Comparison of ENCODE assay signal across 8 mouse cellular contexts in the genomic region with DNA sequence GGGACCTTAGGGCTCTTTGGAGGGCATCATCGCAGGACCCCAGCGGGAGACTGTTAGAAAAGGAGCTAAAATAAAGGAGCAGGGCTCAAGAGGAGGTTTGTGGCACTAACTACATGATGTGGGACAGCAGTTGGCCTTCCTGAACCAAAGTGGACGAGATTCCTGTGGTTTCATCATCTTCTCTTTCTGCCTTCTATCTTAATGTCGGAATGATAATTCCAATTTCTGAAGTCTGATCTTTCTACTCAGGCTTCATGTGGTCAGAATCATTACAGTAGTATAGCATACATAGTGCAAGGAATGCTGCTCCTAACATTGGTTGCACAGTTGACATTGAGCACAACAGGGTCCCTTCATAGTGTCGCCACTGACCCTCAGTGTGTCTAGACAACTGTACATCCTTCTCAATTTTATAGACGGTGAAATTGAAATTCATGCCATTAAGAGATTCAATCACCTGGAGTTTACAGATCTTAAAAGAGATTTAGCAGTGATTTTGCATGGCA. TPM values are rescaled to one million over a fixed set of nuclear protein-coding genes. Genes with fewer than 3 reads are reported as not detected.
DNase-seq lines count a peak whose midpoint lies in the region; ATAC-seq and TF ChIP-seq lines count a peak whose summit lies in the region.

No protein-coding gene starts in this region.

- peak overlapping the region; percentile 29; the same call in 1 of the 2 replicates for H3K4me3 ChIP-seq in heart, adult 2 months
- H3K4me3 ChIP-seq in C2C12 (ENCODE audit: insufficient read depth, poor library complexity, severe bottlenecking) = peak overlapping the region; percentile 29
- H3K4me3 ChIP-seq in forebrain, embryonic 14.5 days (ENCODE audit: low read depth, low read length) = peak overlapping the region; percentile 77
- H3K4me3 ChIP-seq in liver, embryonic 14.5 days (ENCODE audit: insufficient read depth in 1 of 2, low read depth in 2 of 2, low read length in 2 of 2) = peak overlapping the region; percentile 37 to 45

- no peak for TF ChIP-seq POLR2A in heart, adult 2 months (IDR thresholded peaks at IDR 0.05; ENCODE audit: insufficient read depth, low read depth, low read length)

- no peak overlapping the region for H3K27ac ChIP-seq in heart, adult 2 months
- H3K27ac ChIP-seq in forebrain, embryonic 14.5 days (ENCODE audit: low read depth, low read length) = peak overlapping the region; percentile 72; the same call in 1 of the 2 replicates
- H3K27ac ChIP-seq in liver, embryonic 14.5 days = no peak overlapping the region

- H3K9ac ChIP-seq in heart, adult 2 months (ENCODE audit: low read depth, low read length) = no peak overlapping the region; the same call in 1 of the 2 replicates
- H3K9ac ChIP-seq in forebrain, embryonic 14.5 days (ENCODE audit: low read length) = peak overlapping the region; percentile 94
- no peak overlapping the region for H3K9ac ChIP-seq in liver, embryonic 14.5 days (replicated peaks)

- TF ChIP-seq CTCF in heart, adult 2 months (IDR thresholded peaks at IDR 0.05) = no peak
- no peak for TF ChIP-seq CTCF in C2C12 (IDR thresholded peaks at IDR 0.05; ENCODE audit: control insufficient read depth, insufficient read depth, insufficient read length)
- no peak for TF ChIP-seq CTCF in liver, embryonic 14.5 days (IDR thresholded peaks at IDR 0.05; ENCODE audit: low read depth)

- no peaks in the 10 kb centered on the region for H3K9me3 ChIP-seq in forebrain, embryonic 14.5 days (replicated peaks; ENCODE audit: control insufficient read depth, low read length)
- H3K9me3 ChIP-seq in liver, embryonic 14.5 days (ENCODE audit: control insufficient read depth, low read length) = no peaks in the 10 kb centered on the region

- no peaks in the 10 kb centered on the region for H3K79me2 ChIP-seq in heart, adult 2 months (replicated peaks; ENCODE audit: control insufficient read depth, insufficient read depth, low read length)
- H3K79me2 ChIP-seq in C2C12 (ENCODE audit: control insufficient read depth, insufficient read depth) = no peaks in the 10 kb centered on the region

- H3ac ChIP-seq in C2C12 (ENCODE audit: control insufficient read depth, insufficient read length, low read depth) = peak overlapping the region; percentile 38

- H3K36me3 ChIP-seq in heart, adult 2 months (ENCODE audit: control insufficient read depth, insufficient read depth, low read length) = no peaks in the 10 kb centered on the region
- H3K36me3 ChIP-seq in C2C12 (ENCODE audit: control insufficient read depth, insufficient read depth) = no peaks in the 10 kb centered on the region
- H3K36me3 ChIP-seq in forebrain, embryonic 14.5 days (ENCODE audit: control insufficient read depth, insufficient read depth, low read length) = no peaks in the 10 kb centered on the region
- H3K36me3 ChIP-seq in liver, embryonic 14.5 days (replicated peaks; ENCODE audit: control insufficient read depth, insufficient read depth, low read depth) = no peaks in the 10 kb centered on the region

- no peak for DNase-seq in heart, adult 2 months
- no peak for DNase-seq in heart, postnatal 4 days
- DNase-seq in forebrain, embryonic 14.5 days (ENCODE audit: low spot score) = no peak
- no peak for DNase-seq in liver, embryonic 14.5 days (ENCODE audit: low read depth in 3 of 3, low spot score in 3 of 3)
- no peak for DNase-seq in adrenal gland, adult 2 months
- DNase-seq in urinary bladder, adult 18-20 months (ENCODE audit: low spot score in 2 of 2) = no peak

- H3K27me3 ChIP-seq in heart, adult 2 months (ENCODE audit: control insufficient read depth, insufficient read depth, low read length) = no peaks in the 10 kb centered on the region
- no peaks in the 10 kb centered on the region for H3K27me3 ChIP-seq in C2C12 (ENCODE audit: control insufficient read depth, insufficient read depth, insufficient read length)
- no peaks in the 10 kb centered on the region for H3K27me3 ChIP-seq in forebrain, embryonic 14.5 days (replicated peaks; ENCODE audit: control insufficient read depth, insufficient read depth, low read length)
- peaks cover 17% of the 10 kb centered on the region for H3K27me3 ChIP-seq in liver, embryonic 14.5 days (ENCODE audit: control insufficient read depth, insufficient read depth, low read length)

- no peak for TF ChIP-seq EP300 in heart, adult 2 months (IDR thresholded peaks at IDR 0.05; ENCODE audit: insufficient read depth, low read depth, low read length)
- no peak for TF ChIP-seq EP300 in liver, embryonic 14.5 days (IDR thresholded peaks at IDR 0.05; ENCODE audit: low read depth)

- H3K79me3 ChIP-seq in C2C12 (ENCODE audit: low read depth) = no peaks in the 10 kb centered on the region

- intact Hi-C loops in heart, adult 2 months (cut with DNase I) = no loop called here

- peak overlapping the region; percentile 78 for H3K4me2 ChIP-seq in forebrain, embryonic 14.5 days (ENCODE audit: low read length)
- H3K4me2 ChIP-seq in liver, embryonic 14.5 days (ENCODE audit: low read depth) = peak overlapping the region; percentile 54

- 29% methylated on average over 6 of the region's 6 CpGs for WGBS in heart, adult 2 months
- WGBS in forebrain, embryonic 14.5 days = 24% methylated on average over 6 of the region's 6 CpGs
- 14% methylated on average over 6 of the region's 6 CpGs for WGBS in liver, embryonic 14.5 days (ENCODE audit: insufficient replicate concordance)

- no peaks in the 10 kb centered on the region for H3K4me1 ChIP-seq in heart, adult 2 months (ENCODE audit: control insufficient read depth, insufficient read depth, low read length)
- peaks cover 4% of the 10 kb centered on the region; the same call in 1 of the 2 replicates for H3K4me1 ChIP-seq in forebrain, embryonic 14.5 days (ENCODE audit: control insufficient read depth, insufficient read depth, low read length)
- no peaks in the 10 kb centered on the region for H3K4me1 ChIP-seq in liver, embryonic 14.5 days (replicated peaks; ENCODE audit: control insufficient read depth in 2 of 2, insufficient read depth in 2 of 2, low read length in 1 of 2)

- ATAC-seq in forebrain, embryonic 14.5 days = peak; percentile 37; the same call in 1 of the 2 replicates
- ATAC-seq in liver, embryonic 14.5 days (ENCODE audit: insufficient read depth) = no peak
- ATAC-seq in inflammation-experienced regulatory T-cells, adult 6 months = no peak

TF ChIP-seq in C2C12, 6 proteins besides CTCF, POLR2A, EP300 and RAD21:
- no peak for TF ChIP-seq MYOG (IDR thresholded peaks at IDR 0.05; ENCODE audit: control insufficient read depth, extremely low read depth, insufficient read length)
- TF ChIP-seq CEBPB (IDR thresholded peaks at IDR 0.05; ENCODE audit: low read depth) = no peak
- no peak for TF ChIP-seq USF1 (IDR thresholded peaks at IDR 0.05; ENCODE audit: low read depth)
- no peak for TF ChIP-seq FOSL1 (IDR thresholded peaks at IDR 0.05; ENCODE audit: insufficient read depth, low read length, poor library complexity, severe bottlenecking)
- no peak for TF ChIP-seq MYOD1 (IDR thresholded peaks at IDR 0.05; ENCODE audit: control insufficient read depth, insufficient read length, low read depth)
- TF ChIP-seq MAX (IDR thresholded peaks at IDR 0.05) = no peak

RNA-seq across cellular contexts. Expression of gene Glrb, which starts 0.4 kb away (rescaled TPM):
- total RNA-seq in heart, adult 2 months (2021) = under 1 TPM; 0.16 to 0.52 TPM
- polyA plus RNA-seq in heart, adult 2 months (2012; rRNA removed) = 0.06 and 0.41 TPM in 2 replicates
- 1 to 10 TPM in 1 of 2 experiments, under 1 TPM in 1; 0.62 to 1.5 TPM for total RNA-seq in heart, postnatal 4 days (2021)
- 1.3 TPM for polyA plus RNA-seq in C2C12 (2012; fragmentation: generic; extraction: Trizol)
- 29.1 and 35.3 TPM in 2 replicates for polyA plus RNA-seq in forebrain, embryonic 14.5 days (2014; fragmentation: Nextera tagmentation; extraction: Ambion mirVana)
- 0.05 and 0.07 TPM in 2 replicates for polyA plus RNA-seq in liver, embryonic 14.5 days (2012; rRNA removed)
- polyA plus RNA-seq in liver, embryonic 14.5 days (2014; fragmentation: Nextera tagmentation; extraction: Ambion mirVana) = 0.11 and 0.18 TPM in 2 replicates
- 10 to 100 TPM in 1 of 2 experiments, 1 to 10 TPM in 1; 7.1 to 15.4 TPM for total RNA-seq in adrenal gland, adult 2 months (2021)
- 1.8 and 2.5 TPM in 2 replicates for polyA plus RNA-seq in adrenal gland, adult 2 months (2012; rRNA removed)
- not detected for polyA plus RNA-seq in inflammation-experienced regulatory T-cells, adult 6 months (2017; shearing (Covaris generic))
